Mouse (Mus musculus): ENCODE results near the gene Plau. TPM values are rescaled to one million over a fixed set of nuclear protein-coding genes. Genes with fewer than 3 reads are reported as not detected.

Gene Plau
- polyA plus RNA-seq, 1 experiment from 2014 or later, result 1.0 TPM

- no peak overlapping the region for H3K4me2 ChIP-seq (replicated peaks; ENCODE audit: low read depth, low read length)
- no peaks in the 10 kb centered on the region for H3K36me3 ChIP-seq (ENCODE audit: insufficient read depth, low read length)
- 73% methylated on average over 7 of the region's 7 CpGs for WGBS
- TF ChIP-seq EP300 (IDR thresholded peaks at IDR 0.05) (no peak), CTCF (IDR thresholded peaks at IDR 0.05) (no peak)
- no peaks in the 10 kb centered on the region for H3K9me3 ChIP-seq (ENCODE audit: low read length)
- DNase-seq (ENCODE audit: low spot score), result no peak
- H3K27ac ChIP-seq (ENCODE audit: low read length), result no peak overlapping the region
- H3K4me1 ChIP-seq (ENCODE audit: insufficient read depth, low read depth, low read length), result peaks cover 9% of the 10 kb centered on the region; the same call in 1 of the 2 replicates
- H3K4me3 ChIP-seq (ENCODE audit: low read depth, low read length), result no peak overlapping the region
- no peaks in the 10 kb centered on the region for H3K27me3 ChIP-seq (replicated peaks; ENCODE audit: insufficient read depth, low read length)
- no peak for ATAC-seq
- H3K9ac ChIP-seq (replicated peaks; ENCODE audit: low read depth), result no peak overlapping the region
Measured at GRCm38 (mm10) chr14:20837681-20838080, 1.2 kb downstream of the Plau start.

GRCm38 (mm10) chr14:20841526-20841925 is 5.1 kb downstream of the Plau start:
- H3K4me2 ChIP-seq (replicated peaks; ENCODE audit: low read depth, low read length), result no peak overlapping the region
- ATAC-seq (no peak), DNase-seq (ENCODE audit: low spot score) (no peak)
- no peaks in the 10 kb centered on the region for H3K27me3 ChIP-seq (replicated peaks; ENCODE audit: insufficient read depth, low read length)
- H3K4me1 ChIP-seq (ENCODE audit: insufficient read depth, low read depth, low read length), result peaks cover 11% of the 10 kb centered on the region; the same call in 1 of the 2 replicates
- 87% methylated on average over 2 of the region's 2 CpGs for WGBS
- H3K36me3 ChIP-seq (ENCODE audit: insufficient read depth, low read length), result no peaks in the 10 kb centered on the region
- H3K9me3 ChIP-seq (ENCODE audit: low read length), result no peaks in the 10 kb centered on the region
- H3K27ac ChIP-seq (ENCODE audit: low read length), result no peak overlapping the region
- TF ChIP-seq CTCF (IDR thresholded peaks at IDR 0.05) (no peak), EP300 (IDR thresholded peaks at IDR 0.05) (no peak)
- H3K4me3 ChIP-seq (ENCODE audit: low read depth, low read length), result no peak overlapping the region
- no peak overlapping the region for H3K9ac ChIP-seq (replicated peaks; ENCODE audit: low read depth)

DNA sequence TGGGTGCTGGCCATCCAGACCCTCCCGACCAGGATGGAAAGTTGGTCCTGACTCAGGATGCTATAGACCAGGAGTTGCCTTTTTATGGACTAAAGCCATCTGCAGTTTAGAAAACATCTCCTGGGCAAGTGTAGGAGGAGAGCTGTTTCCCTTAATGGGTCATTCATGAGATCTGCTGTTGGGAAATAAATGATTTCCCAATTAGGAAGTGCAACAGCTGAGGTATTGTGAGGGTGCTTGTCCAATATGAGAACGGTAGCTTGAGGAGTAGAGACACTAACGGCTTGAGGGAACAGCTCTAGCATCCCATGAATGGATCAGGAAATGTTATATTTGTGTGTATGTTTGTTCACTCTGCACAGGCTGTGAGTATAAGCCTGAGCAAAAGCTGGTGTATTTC is 6.2 kb downstream of the Plau start:
- Histone ChIP-seq H3K9me3 (ENCODE audit: low read length) (no peaks in the 10 kb centered on the region), H3K27ac (ENCODE audit: low read length) (no peak overlapping the region), H3K27me3 (replicated peaks; ENCODE audit: insufficient read depth, low read length) (no peaks in the 10 kb centered on the region), H3K4me2 (replicated peaks; ENCODE audit: low read depth, low read length) (no peak overlapping the region), H3K4me3 (ENCODE audit: low read depth, low read length) (no peak overlapping the region), H3K4me1 (ENCODE audit: insufficient read depth, low read depth, low read length) (peaks cover 6% of the 10 kb centered on the region; the same call in 1 of the 2 replicates), H3K36me3 (ENCODE audit: insufficient read depth, low read length) (no peaks in the 10 kb centered on the region), H3K9ac (replicated peaks; ENCODE audit: low read depth) (no peak overlapping the region)
- DNase-seq (ENCODE audit: low spot score) (peak; percentile 28), ATAC-seq (no peak)
- 69% methylated on average over 3 of the region's 3 CpGs for WGBS
- TF ChIP-seq CTCF (IDR thresholded peaks at IDR 0.05), result no peak
- no peak for TF ChIP-seq EP300 (IDR thresholded peaks at IDR 0.05)

DNA sequence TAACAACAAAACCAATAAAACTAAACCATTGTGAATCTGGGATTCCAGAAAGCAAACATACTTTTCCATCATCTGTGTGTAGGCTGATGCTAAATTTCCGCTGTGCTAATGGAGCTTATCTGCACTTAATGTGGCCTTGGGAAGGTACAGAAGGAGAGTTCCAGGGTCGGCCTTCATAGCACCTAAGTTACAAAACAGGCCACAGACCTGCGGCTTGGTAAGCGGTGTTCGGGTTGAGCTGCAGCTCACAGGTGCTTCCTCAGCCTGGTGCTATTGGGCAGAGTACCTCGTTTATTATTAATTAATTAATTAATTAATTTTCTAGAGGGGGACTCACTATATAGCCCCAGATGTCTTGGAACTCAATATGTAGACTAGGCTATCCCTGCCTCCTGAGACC is 7.7 kb downstream of the Plau start:
- Histone ChIP-seq H3K27me3 (replicated peaks; ENCODE audit: insufficient read depth, low read length) (no peaks in the 10 kb centered on the region), H3K4me1 (ENCODE audit: insufficient read depth, low read depth, low read length) (peaks cover 6% of the 10 kb centered on the region; the same call in 1 of the 2 replicates), H3K4me2 (replicated peaks; ENCODE audit: low read depth, low read length) (no peak overlapping the region), H3K9ac (replicated peaks; ENCODE audit: low read depth) (no peak overlapping the region), H3K27ac (ENCODE audit: low read length) (no peak overlapping the region), H3K9me3 (ENCODE audit: low read length) (no peaks in the 10 kb centered on the region), H3K4me3 (ENCODE audit: low read depth, low read length) (no peak overlapping the region), H3K36me3 (ENCODE audit: insufficient read depth, low read length) (no peaks in the 10 kb centered on the region)
- TF ChIP-seq CTCF (IDR thresholded peaks at IDR 0.05) (no peak), EP300 (IDR thresholded peaks at IDR 0.05) (no peak)
- no peak for ATAC-seq
- no peak for DNase-seq (ENCODE audit: low spot score)
- 79% methylated on average over 6 of the region's 6 CpGs for WGBS

DNA sequence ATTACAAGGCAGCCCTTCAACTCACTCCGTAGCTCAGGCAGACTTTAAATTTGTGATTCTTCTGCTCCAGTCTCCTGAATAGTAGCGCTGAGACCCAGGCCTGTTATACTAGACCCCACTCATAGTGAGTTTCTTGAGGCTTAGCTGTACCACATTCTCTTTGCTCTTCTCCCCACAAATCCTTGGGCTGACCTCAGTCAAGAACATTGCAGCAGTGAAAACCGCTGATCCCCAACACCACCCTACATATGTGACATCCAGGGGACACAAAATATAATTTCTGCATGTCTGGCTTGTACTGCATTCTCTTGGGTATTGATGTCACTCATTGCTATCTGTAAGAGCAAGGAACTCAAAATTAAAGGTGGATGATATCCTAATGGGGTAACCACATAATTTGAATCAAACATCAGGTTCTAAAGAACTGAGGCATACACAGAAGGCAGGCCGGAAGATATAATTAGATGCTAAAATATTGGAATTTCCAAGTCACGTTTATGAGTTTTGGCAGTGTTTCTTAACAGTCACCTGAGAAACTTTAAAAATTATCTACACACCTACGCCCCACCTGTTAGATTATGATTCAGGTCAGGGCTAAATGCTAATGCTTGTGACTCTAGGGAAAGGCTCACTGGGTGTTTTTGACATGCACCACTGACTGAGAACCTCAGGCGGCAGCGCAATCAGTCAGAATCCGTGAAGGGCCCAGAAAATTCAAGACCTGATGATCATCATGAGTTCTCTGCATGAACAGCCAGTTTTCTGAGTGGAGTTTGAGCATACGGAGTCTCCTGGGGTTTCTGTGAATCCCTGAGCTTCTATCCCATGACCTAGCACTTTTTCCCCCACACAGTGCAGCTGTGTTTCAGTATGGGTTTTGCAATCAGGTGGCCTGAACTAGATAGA is 8.5 kb downstream of the Plau start:
- H3K36me3 ChIP-seq (ENCODE audit: insufficient read depth, low read length), result no peaks in the 10 kb centered on the region
- H3K4me2 ChIP-seq (replicated peaks; ENCODE audit: low read depth, low read length), result no peak overlapping the region
- no peaks in the 10 kb centered on the region for H3K9me3 ChIP-seq (ENCODE audit: low read length)
- DNase-seq (ENCODE audit: low spot score) (no peak), ATAC-seq (no peak)
- no peaks in the 10 kb centered on the region for H3K27me3 ChIP-seq (replicated peaks; ENCODE audit: insufficient read depth, low read length)
- peaks cover 6% of the 10 kb centered on the region; the same call in 1 of the 2 replicates for H3K4me1 ChIP-seq (ENCODE audit: insufficient read depth, low read depth, low read length)
- no peak overlapping the region for H3K27ac ChIP-seq (ENCODE audit: low read length)
- no peak overlapping the region for H3K9ac ChIP-seq (replicated peaks; ENCODE audit: low read depth)
- no peak overlapping the region for H3K4me3 ChIP-seq (ENCODE audit: low read depth, low read length)
- 89% methylated on average over 10 of the region's 10 CpGs for WGBS
- TF ChIP-seq EP300 (IDR thresholded peaks at IDR 0.05) (no peak), CTCF (IDR thresholded peaks at IDR 0.05) (no peak)

GRCm38 (mm10) chr14:20845577-20846088 is 9.2 kb downstream of the Plau start:
- H3K9me3 ChIP-seq (ENCODE audit: low read length), result no peaks in the 10 kb centered on the region
- DNase-seq (ENCODE audit: low spot score) (peak; percentile 63), ATAC-seq (peak; percentile 59)
- no peaks in the 10 kb centered on the region for H3K27me3 ChIP-seq (replicated peaks; ENCODE audit: insufficient read depth, low read length)
- H3K4me1 ChIP-seq (ENCODE audit: insufficient read depth, low read depth, low read length), result peaks cover 6% of the 10 kb centered on the region; the same call in 1 of the 2 replicates
- H3K9ac ChIP-seq (replicated peaks; ENCODE audit: low read depth), result no peak overlapping the region
- 66% methylated on average over 9 of the region's 9 CpGs for WGBS
- peak overlapping the region; percentile 51 for H3K27ac ChIP-seq (ENCODE audit: low read length)
- no peak for TF ChIP-seq EP300 (IDR thresholded peaks at IDR 0.05)
- TF ChIP-seq CTCF (IDR thresholded peaks at IDR 0.05), result no peak
- H3K4me3 ChIP-seq (ENCODE audit: low read depth, low read length), result no peak overlapping the region
- H3K36me3 ChIP-seq (ENCODE audit: insufficient read depth, low read length), result no peaks in the 10 kb centered on the region
- no peak overlapping the region; the same call in 1 of the 2 replicates for H3K4me2 ChIP-seq (replicated peaks; ENCODE audit: low read depth, low read length)
